Mouse (Mus musculus) kidney, postnatal 0 days (tissue): Measurements from ENCODE around the gene Btg2. TPM values are rescaled to one million over a fixed set of nuclear protein-coding genes. Genes with fewer than 3 reads are reported as not detected.

Experiments used
- ATAC-seq: fragments of 200-750 bp; cut with Nextera tagmentation; replicated peaks from 2 replicates; pipeline ENCODE4 v1.8.0; 2017; ENCODE audit warnings: low read depth, moderate number of reproducible peaks, moderate TSS enrichment, moderate library complexity; ENCODE audit not compliant: low FRiP score
- DNase-seq: peaks from one replicate; pipeline ENCODE4 v3.0.0-alpha.2; 2016; ENCODE audit warnings: low spot score
- H3K27ac ChIP-seq: fragments of 300-500 bp; sonication (generic); 2 replicates; pipeline ENCODE4 v1.5.1; 2014; ENCODE audit warnings: mild to moderate bottlenecking
- H3K27me3 ChIP-seq: fragments of 300-500 bp; sonication (generic); 2 replicates; pipeline ENCODE4 v1.6.1; 2014; ENCODE audit warnings: low read length, mixed read lengths; ENCODE audit not compliant: insufficient read depth
- H3K36me3 ChIP-seq: fragments of 300-500 bp; sonication (generic); 2 replicates; pipeline ENCODE4 v1.6.1; 2014; ENCODE audit warnings: low read length, mixed read lengths; ENCODE audit not compliant: insufficient read depth
- H3K4me1 ChIP-seq: fragments of 300-500 bp; sonication (generic); replicated peaks from 2 replicates; pipeline ENCODE4 v1.6.1; 2014; ENCODE audit warnings: antibody characterized with exemption, low read length, mixed read lengths; ENCODE audit not compliant: insufficient read depth
- H3K4me2 ChIP-seq: fragments of 300-500 bp; sonication (generic); 2 replicates; pipeline ENCODE4 v1.6.1; 2014; ENCODE audit warnings: mild to moderate bottlenecking, low read length, moderate library complexity, mixed read lengths
- H3K4me3 ChIP-seq: fragments of 300-500 bp; sonication (generic); replicated peaks from 2 replicates; pipeline ENCODE4 v1.5.1; 2014; ENCODE audit warnings: low read depth, low read length
- H3K9ac ChIP-seq: fragments of 300-500 bp; sonication (generic); 2 replicates; pipeline ENCODE4 v1.6.1; 2014; ENCODE audit warnings: low read depth, low read length
- H3K9me3 ChIP-seq: fragments of 300-500 bp; sonication (generic); replicated peaks from 2 replicates; pipeline ENCODE4 v1.6.1; 2016; ENCODE audit warnings: low read length, inconsistent platforms, mixed read lengths
- CTCF ChIP-seq: IDR thresholded peaks from 2 replicates; pipeline ENCODE4 v1.5.1; 2016; ENCODE audit warnings: antibody characterized with exemption, low read depth, mild to moderate bottlenecking, moderate library complexity
- WGBS: fragments of 180-500 bp; shearing (Covaris S2); extraction: QIAGEN DNeasy Blood & Tissue Kit; methylation state at CpG from one replicate; pipeline ENCODE4 v1.1.7; 2014; 5-methylcytosine and 5-hydroxymethylcytosine counted together
- polyA plus RNA-seq: library from polyadenylated mRNA; unstranded; fragments of >200 nt; fragmentation: Nextera tagmentation; extraction: Ambion mirVana; gene quantifications from 2 replicates; pipeline ENCODE4 v1.2.1, GENCODE M21; 2015

Btg2 gene
- polyA plus RNA-seq, 1 experiment from 2014 or later, result 37.5 TPM

DNA sequence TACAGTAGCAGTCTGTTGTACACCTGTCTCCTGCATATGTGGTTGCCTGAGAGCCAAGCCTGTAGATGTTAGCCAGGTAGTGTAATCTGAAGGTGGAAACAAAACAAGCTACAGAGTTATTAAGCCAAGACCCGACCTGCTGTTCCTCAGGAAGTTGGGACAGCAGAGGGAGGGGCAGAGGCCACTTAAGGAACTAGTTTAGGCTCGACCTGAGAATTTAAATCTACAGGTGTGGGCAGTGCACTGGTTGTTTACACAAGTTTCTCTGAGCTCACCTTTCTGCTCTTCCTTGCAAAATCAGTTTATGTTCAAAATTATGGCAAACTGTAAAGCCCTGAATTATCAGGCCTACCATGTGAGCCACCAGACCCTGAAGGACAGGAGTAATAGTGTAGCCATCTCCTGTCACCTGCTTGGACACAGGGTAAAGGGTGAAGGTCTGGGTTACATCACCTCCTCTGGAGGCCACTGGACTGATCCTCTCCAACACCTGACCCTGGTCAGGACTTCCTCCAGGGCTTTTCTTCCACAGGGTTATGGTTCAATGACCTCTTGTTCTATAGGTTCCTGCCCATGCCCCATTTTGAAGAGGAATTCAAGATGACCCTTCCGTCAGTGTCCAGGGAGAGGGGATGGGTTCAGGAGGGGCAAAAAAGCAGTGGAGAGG lies 27.0 kb upstream of the Btg2 start:
- 41% methylated on average over 3 of the region's 3 CpGs for WGBS
- H3K4me3 ChIP-seq, result no peak overlapping the region
- H3K27ac ChIP-seq, result no peak overlapping the region

DNA sequence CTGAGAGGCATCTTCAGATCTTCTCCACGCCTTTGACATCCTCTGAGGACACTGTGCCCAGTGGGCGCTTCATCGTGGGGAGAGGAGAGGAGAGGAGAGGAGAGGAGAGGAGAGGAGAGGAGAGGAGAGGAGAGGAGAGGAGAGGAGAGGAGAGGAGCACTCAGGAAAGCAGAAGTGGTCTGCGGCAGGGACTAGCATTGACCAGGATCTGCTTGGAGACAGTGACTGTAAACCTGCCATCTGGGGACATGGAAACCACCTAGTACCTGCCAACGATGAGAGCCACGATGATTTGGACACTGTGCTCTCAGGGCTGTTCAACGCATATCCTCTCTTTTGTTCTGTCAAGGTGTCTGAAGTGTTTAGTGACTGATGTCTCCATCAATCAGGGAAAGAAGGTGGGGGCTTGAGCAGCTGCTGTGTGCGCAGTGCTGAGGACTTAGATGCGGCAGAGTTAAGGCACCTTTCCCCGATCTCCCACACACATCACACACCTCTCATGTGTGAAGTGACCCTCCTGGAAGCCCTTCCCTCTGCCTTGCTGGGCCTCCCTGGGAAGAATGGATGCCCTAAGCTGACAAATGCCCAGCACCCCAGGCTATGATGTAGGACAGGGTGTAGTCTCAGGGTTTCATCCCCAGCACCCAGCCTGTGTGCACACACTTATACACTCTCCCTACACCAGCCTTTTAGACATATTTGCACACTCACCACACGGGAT lies 26.3 kb upstream of the Btg2 start:
- Histone ChIP-seq H3K27me3 (no peaks in the 10 kb centered on the region), H3K9me3 (no peaks in the 10 kb centered on the region), H3K36me3 (no peaks in the 10 kb centered on the region), H3K4me3 (no peak overlapping the region), H3K4me2 (no peak overlapping the region), H3K4me1 (peaks cover 9% of the 10 kb centered on the region; the same call in 1 of the 2 replicates), H3K27ac (no peak overlapping the region), H3K9ac (no peak overlapping the region)
- TF ChIP-seq CTCF, result no peak
- WGBS, result 78% methylated on average over 11 of the region's 11 CpGs
- DNase-seq (no peak), ATAC-seq (no peak)

More for the DNA sequence above, 27.0 kb upstream of the Btg2 start:
- Histone ChIP-seq H3K4me1 (0 out of 2 replicates have a peak, but pooled peaks cover 3% of the 10 kb centered on the region), H3K9ac (no peak overlapping the region), H3K27me3 (no peaks in the 10 kb centered on the region), H3K9me3 (no peaks in the 10 kb centered on the region), H3K36me3 (no peaks in the 10 kb centered on the region), H3K4me2 (no peak overlapping the region)
- ATAC-seq, result peak; percentile 21; the same call in 1 of the 2 replicates
- DNase-seq, result no peak
- no peak for TF ChIP-seq CTCF

DNA sequence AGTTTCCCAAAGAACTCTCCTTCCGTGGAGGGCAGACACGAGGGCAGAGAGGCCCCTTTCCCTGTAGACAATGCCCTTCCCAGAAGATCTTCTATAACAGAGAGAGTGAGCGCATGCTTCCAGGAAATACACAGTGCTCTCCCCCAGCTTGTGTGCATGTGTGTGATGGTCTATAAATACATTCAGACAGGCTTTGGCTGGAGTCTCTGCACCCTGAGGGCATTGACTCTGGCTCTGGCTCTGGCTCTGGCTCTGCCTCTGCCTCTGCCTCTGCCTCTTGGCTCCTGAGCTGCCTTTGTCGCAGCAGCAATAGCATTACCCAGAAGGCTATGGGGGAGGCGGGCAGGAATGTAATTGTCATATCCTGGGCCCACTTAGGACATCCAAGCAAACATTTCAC lies 24.9 kb upstream of the Btg2 start:
- ATAC-seq, result no peak
- no peak overlapping the region for H3K4me2 ChIP-seq
- 61% methylated on average over 5 of the region's 5 CpGs for WGBS

DNA sequence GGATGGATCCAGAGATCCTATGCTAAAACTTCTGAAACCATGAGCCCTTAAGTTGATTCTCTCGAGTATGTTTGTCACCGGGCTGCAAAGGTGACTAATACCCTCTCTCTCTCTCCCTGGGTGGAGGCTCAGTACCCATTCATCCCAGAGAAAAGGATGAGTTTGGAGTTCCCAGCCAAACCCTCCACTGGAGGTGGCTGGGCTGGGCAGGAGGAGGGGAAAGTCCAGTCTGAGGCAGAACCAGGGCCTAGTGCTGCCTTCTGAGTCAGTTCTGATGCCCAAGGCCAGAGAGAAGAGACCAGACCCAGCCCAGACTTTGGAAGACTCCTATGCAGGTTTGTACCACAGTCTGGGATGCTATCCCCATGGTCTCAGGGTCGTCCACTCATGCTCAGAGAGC lies 22.7 kb upstream of the Btg2 start:
- Histone ChIP-seq H3K4me2 (no peak overlapping the region), H3K9me3 (no peaks in the 10 kb centered on the region), H3K27ac (no peak overlapping the region), H3K27me3 (no peaks in the 10 kb centered on the region), H3K4me3 (no peak overlapping the region), H3K4me1 (peaks cover 41% of the 10 kb centered on the region), H3K36me3 (no peaks in the 10 kb centered on the region), H3K9ac (no peak overlapping the region)
- ATAC-seq (no peak), DNase-seq (no peak)
- TF ChIP-seq CTCF, result no peak
- WGBS, result 79% methylated on average over 3 of the region's 3 CpGs

More for the DNA sequence above, 24.9 kb upstream of the Btg2 start:
- H3K4me1 ChIP-seq, result peaks cover 18% of the 10 kb centered on the region; the same call in 1 of the 2 replicates
- H3K27ac ChIP-seq, result no peak overlapping the region
- no peak for DNase-seq
- H3K9ac ChIP-seq, result no peak overlapping the region
- TF ChIP-seq CTCF, result no peak
- no peaks in the 10 kb centered on the region for H3K9me3 ChIP-seq
- H3K27me3 ChIP-seq, result no peaks in the 10 kb centered on the region
- H3K4me3 ChIP-seq, result no peak overlapping the region
- H3K36me3 ChIP-seq, result no peaks in the 10 kb centered on the region

DNA sequence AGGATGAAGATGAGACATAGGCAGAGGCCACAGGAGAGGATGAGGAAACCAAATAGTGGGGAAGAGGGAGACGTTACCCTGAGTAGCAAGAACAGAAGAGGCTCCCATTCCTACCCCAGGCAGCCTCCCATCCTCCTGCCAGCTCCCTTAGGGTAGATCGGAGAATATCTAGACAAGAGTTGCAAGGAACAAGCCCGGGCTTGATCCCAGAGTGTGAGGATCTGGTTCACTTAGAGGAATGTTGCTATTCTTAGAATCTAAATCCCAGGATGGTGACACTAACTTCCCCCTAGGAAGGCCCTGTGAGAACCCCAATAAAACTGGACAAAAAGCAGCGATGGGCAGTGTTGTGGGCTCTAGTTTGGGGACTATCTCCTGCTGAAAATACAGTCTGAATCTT lies 22.0 kb upstream of the Btg2 start:
- Histone ChIP-seq H3K4me1 (peaks cover 46% of the 10 kb centered on the region), H3K27me3 (no peaks in the 10 kb centered on the region), H3K36me3 (no peaks in the 10 kb centered on the region), H3K27ac (0 out of 2 replicates have a peak overlapping the region, but pooled peaks have one; percentile 97), H3K9ac (no peak overlapping the region), H3K4me3 (no peak overlapping the region), H3K9me3 (no peaks in the 10 kb centered on the region), H3K4me2 (no peak overlapping the region)
- 84% methylated on average over 4 of the region's 4 CpGs for WGBS
- DNase-seq (no peak), ATAC-seq (no peak)
- TF ChIP-seq CTCF, result no peak

DNA sequence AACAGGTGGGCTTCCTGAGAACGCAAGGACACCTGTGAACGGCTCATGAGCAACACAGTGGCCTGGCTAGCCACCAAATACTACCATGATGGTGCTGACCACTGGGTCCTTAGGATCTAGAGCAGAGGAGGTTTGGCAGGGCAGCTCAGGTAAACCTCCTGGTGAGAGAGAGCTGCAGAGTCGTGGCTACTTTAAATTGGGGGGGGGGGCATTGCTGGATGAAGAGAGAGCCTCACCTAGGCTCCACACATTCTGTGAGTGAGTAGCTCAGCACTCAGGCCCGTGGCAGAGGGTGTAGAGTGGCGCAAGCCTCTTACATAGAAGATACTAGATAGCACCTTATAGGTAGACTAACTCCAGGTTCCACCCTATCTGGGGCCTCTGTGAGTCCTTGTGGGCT lies 21.5 kb upstream of the Btg2 start:
- no peak overlapping the region for H3K9ac ChIP-seq
- H3K4me1 ChIP-seq, result peaks cover 51% of the 10 kb centered on the region
- H3K36me3 ChIP-seq, result no peaks in the 10 kb centered on the region
- peak overlapping the region; percentile 97 for H3K27ac ChIP-seq
- H3K9me3 ChIP-seq, result no peaks in the 10 kb centered on the region
- no peak for DNase-seq
- H3K4me2 ChIP-seq, result no peak overlapping the region
- TF ChIP-seq CTCF, result no peak
- WGBS, result 83% methylated on average over 5 of the region's 5 CpGs
- ATAC-seq, result no peak
- no peaks in the 10 kb centered on the region for H3K27me3 ChIP-seq
- no peak overlapping the region for H3K4me3 ChIP-seq
